Comparison of ENCODE assay signal across 14 mouse cellular contexts in genomic region chr10:14303476-14303875, GRCm38 (mm10).
DNase-seq lines count a peak whose midpoint lies in the region; TF ChIP-seq lines count a peak whose summit lies in the region.
"Had no signal": no experiment of that assay in that cellular context is flagged by ENCODE, and none has a peak within 500 bp of the region (broad histone marks: within the 10 kb centered on the region; RNA-seq: fewer than 3 reads in every experiment).

No protein-coding gene starts in this region.

- no peak for TF ChIP-seq CTCF in gastrocnemius, adult 2 months (IDR thresholded peaks at IDR 0.05)

- no peaks in the 10 kb centered on the region for H3K9me3 ChIP-seq in heart, embryonic 10.5 days
- H3K9me3 ChIP-seq: embryonic facial prominence, embryonic 13.5 days; hindbrain, embryonic 15.5 days; stomach, embryonic 15.5 days had no signal

- no peak overlapping the region for H3K27ac ChIP-seq in heart, embryonic 10.5 days
- no peak overlapping the region for H3K27ac ChIP-seq in gastrocnemius, adult 2 months
- H3K27ac ChIP-seq: embryonic facial prominence, embryonic 13.5 days; hindbrain, embryonic 15.5 days; stomach, embryonic 15.5 days had no signal

- no peak overlapping the region for H3K4me3 ChIP-seq in heart, embryonic 10.5 days
- H3K4me3 ChIP-seq in gastrocnemius, adult 2 months, result no peak overlapping the region
- H3K4me3 ChIP-seq: embryonic facial prominence, embryonic 13.5 days; hindbrain, embryonic 15.5 days; stomach, embryonic 15.5 days had no signal

- H3K27me3 ChIP-seq in heart, embryonic 10.5 days (ENCODE audit: insufficient read depth, poor library complexity, severe bottlenecking), result no peaks in the 10 kb centered on the region
- H3K27me3 ChIP-seq: embryonic facial prominence, embryonic 13.5 days; hindbrain, embryonic 15.5 days; stomach, embryonic 15.5 days had no signal

- intact Hi-C loops in gastrocnemius, adult 2 months (cut with DNase I), result no loop called here
- intact Hi-C loops in heart, postnatal 36 days (cut with DNase I), result no loop called here

- peak; percentile 15 for DNase-seq in heart, adult 8-10 months (ENCODE audit: low spot score)
- DNase-seq in heart, embryonic 10.5 days (ENCODE audit: low spot score), result no peak
- DNase-seq in Muller cell, postnatal 12 days (ENCODE audit: inconsistent ontology term), result peak; percentile 13
- peak; percentile 49 for DNase-seq in gastrocnemius, adult 2 months
- peak; percentile 3 to 14 for DNase-seq in heart, postnatal 36 days
- no peak for DNase-seq in frontal cortex, postnatal 36 days (ENCODE audit: low spot score in 2 of 2)
- DNase-seq in kidney, adult 8-10 months, result no peak
- DNase-seq: cerebellum, adult 9-10 months; kidney, postnatal 10 days; left cerebral cortex, postnatal 4 days; midbrain, embryonic 14.5 days had no signal

- no peaks in the 10 kb centered on the region for H3K36me3 ChIP-seq in heart, embryonic 10.5 days
- H3K36me3 ChIP-seq: embryonic facial prominence, embryonic 13.5 days; hindbrain, embryonic 15.5 days; stomach, embryonic 15.5 days had no signal

- no peaks in the 10 kb centered on the region for H3K4me1 ChIP-seq in heart, embryonic 10.5 days
- H3K4me1 ChIP-seq: embryonic facial prominence, embryonic 13.5 days; hindbrain, embryonic 15.5 days; stomach, embryonic 15.5 days had no signal

Comparison
In these comparisons a context has a peak if more than half of its experiments do, and no peak if none do; other contexts are left out.
1. DNase-seq: peak in heart, adult 8-10 months (single experiment), Muller cell, postnatal 12 days (single experiment), gastrocnemius, adult 2 months (single experiment) and heart, postnatal 36 days (2 of 2); none in heart, embryonic 10.5 days (single experiment), frontal cortex, postnatal 36 days (0 of 2) and kidney, adult 8-10 months (0 of 2).